Mouse (Mus musculus): ENCODE results near the gene Exog. TPM values are rescaled to one million over a fixed set of nuclear protein-coding genes. Genes with fewer than 3 reads are reported as not detected.

Exog gene
- polyA plus RNA-seq, 1 experiment from 2014 or later, result 19.6 TPM

GRCm38 (mm10) chr9:119484868-119485267 is 40.1 kb downstream of the Exog start:
- no peaks in the 10 kb centered on the region for H3K4me1 ChIP-seq (replicated peaks)
- no peaks in the 10 kb centered on the region for H3K36me3 ChIP-seq
- H3K9ac ChIP-seq, result no peak overlapping the region
- H3K4me2 ChIP-seq (replicated peaks), result no peak overlapping the region
- 75% methylated on average over 13 of the region's 13 CpGs for WGBS
- no peak overlapping the region for H3K27ac ChIP-seq
- no peak for ATAC-seq
- no peaks in the 10 kb centered on the region for H3K27me3 ChIP-seq (replicated peaks)
- H3K9me3 ChIP-seq, result no peaks in the 10 kb centered on the region
- no peak overlapping the region for H3K4me3 ChIP-seq (replicated peaks)

DNA sequence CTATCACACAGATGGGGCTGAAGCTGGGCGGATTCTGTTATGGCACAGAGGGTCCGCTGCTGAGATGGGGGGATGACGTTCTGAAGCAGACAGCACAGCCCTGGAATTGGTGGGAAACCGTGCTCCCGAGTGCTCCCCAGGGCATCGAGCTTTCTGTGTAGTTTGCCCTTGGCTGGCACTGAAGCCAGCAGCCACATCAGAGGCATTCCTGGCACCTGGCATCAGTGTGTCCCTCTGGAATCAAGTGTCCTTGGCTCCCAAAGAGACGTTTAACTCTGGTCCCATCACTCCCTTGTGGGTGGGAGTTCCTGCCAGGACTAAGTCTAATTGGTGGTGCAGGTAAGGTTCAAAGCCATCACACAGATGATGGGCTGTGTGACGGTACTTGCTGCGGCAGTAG is 51.6 kb downstream of the Exog start:
- Histone ChIP-seq H3K9me3 (no peaks in the 10 kb centered on the region), H3K4me3 (replicated peaks) (no peak overlapping the region), H3K4me1 (replicated peaks) (no peaks in the 10 kb centered on the region), H3K36me3 (no peaks in the 10 kb centered on the region), H3K9ac (no peak overlapping the region), H3K27ac (no peak overlapping the region), H3K4me2 (replicated peaks) (no peak overlapping the region), H3K27me3 (replicated peaks) (no peaks in the 10 kb centered on the region)
- no peak for ATAC-seq
- WGBS, result 83% methylated on average over 9 of the region's 9 CpGs

DNA sequence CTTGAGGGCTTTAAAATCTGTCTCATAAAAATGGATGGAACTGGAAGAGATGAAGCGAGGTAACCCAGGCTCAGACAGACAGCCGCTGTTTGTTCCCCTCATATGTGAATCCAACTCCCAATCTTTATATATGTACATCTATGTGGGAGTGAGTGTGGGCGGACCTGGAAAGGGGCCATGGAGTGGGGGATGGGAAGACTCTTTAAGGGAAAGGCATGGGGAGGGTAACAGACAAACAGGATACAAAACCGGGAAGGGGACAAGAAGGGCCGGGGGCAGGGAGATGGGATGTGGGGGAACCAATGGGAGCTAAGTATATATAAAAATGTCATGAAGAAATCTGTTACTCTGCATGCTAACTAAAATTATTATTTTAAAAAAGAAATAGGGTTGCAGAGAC is 52.2 kb downstream of the Exog start:
- no peaks in the 10 kb centered on the region for H3K4me1 ChIP-seq (replicated peaks)
- H3K36me3 ChIP-seq, result no peaks in the 10 kb centered on the region
- H3K27ac ChIP-seq, result no peak overlapping the region
- no peak overlapping the region for H3K9ac ChIP-seq
- 47% methylated on average over 5 of the region's 5 CpGs for WGBS
- H3K4me2 ChIP-seq (replicated peaks), result no peak overlapping the region
- no peaks in the 10 kb centered on the region for H3K9me3 ChIP-seq
- no peaks in the 10 kb centered on the region for H3K27me3 ChIP-seq (replicated peaks)
- ATAC-seq, result no peak
- H3K4me3 ChIP-seq (replicated peaks), result no peak overlapping the region

GRCm38 (mm10) chr9:119497546-119498246 is 53.0 kb downstream of the Exog start:
- no peak for ATAC-seq
- Histone ChIP-seq H3K4me3 (replicated peaks) (no peak overlapping the region), H3K27ac (no peak overlapping the region), H3K9ac (no peak overlapping the region), H3K27me3 (replicated peaks) (no peaks in the 10 kb centered on the region), H3K36me3 (no peaks in the 10 kb centered on the region), H3K9me3 (no peaks in the 10 kb centered on the region), H3K4me1 (replicated peaks) (no peaks in the 10 kb centered on the region), H3K4me2 (replicated peaks) (no peak overlapping the region)
- 84% methylated on average over 15 of the region's 15 CpGs for WGBS

GRCm38 (mm10) chr9:119498247-119498607 is 53.5 kb downstream of the Exog start:
- no peak overlapping the region for H3K4me2 ChIP-seq (replicated peaks)
- H3K9ac ChIP-seq, result no peak overlapping the region
- H3K9me3 ChIP-seq, result no peaks in the 10 kb centered on the region
- H3K36me3 ChIP-seq, result no peaks in the 10 kb centered on the region
- no peak overlapping the region for H3K4me3 ChIP-seq (replicated peaks)
- no peak for ATAC-seq
- no peaks in the 10 kb centered on the region for H3K4me1 ChIP-seq (replicated peaks)
- no peaks in the 10 kb centered on the region for H3K27me3 ChIP-seq (replicated peaks)
- WGBS, result 83% methylated on average over 9 of the region's 9 CpGs
- H3K27ac ChIP-seq, result no peak overlapping the region

GRCm38 (mm10) chr9:119498885-119499284 is 54.1 kb downstream of the Exog start:
- 75% methylated on average over 7 of the region's 7 CpGs for WGBS

DNA sequence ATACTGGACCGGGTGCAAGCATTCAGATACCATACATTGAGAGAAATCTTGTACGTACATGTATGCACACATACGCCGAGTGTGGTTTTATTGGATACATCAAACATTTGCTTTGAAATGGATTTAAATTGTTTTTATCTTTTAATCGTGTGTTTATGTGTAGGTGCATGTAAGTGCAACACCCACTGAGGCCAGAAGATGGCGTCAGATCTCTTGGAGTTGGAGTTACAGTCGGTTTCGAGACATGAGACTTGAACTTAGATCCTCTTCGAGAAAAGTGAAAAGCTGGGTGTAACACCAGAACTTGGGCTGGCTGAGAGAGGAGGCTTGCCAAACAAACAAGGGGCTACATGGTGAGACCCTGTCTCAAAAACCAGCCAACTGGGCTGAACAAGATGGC is 58.9 kb downstream of the Exog start:
- no peaks in the 10 kb centered on the region for H3K4me1 ChIP-seq (replicated peaks)
- no peak overlapping the region for H3K4me2 ChIP-seq (replicated peaks)
- H3K27ac ChIP-seq, result no peak overlapping the region
- no peaks in the 10 kb centered on the region for H3K36me3 ChIP-seq
- H3K27me3 ChIP-seq (replicated peaks), result no peaks in the 10 kb centered on the region
- no peak for ATAC-seq
- no peaks in the 10 kb centered on the region for H3K9me3 ChIP-seq
- WGBS, result 92% methylated on average over 9 of the region's 9 CpGs
- no peak overlapping the region for H3K4me3 ChIP-seq (replicated peaks)
- no peak overlapping the region for H3K9ac ChIP-seq

More at GRCm38 (mm10) chr9:119498885-119499284, 54.1 kb downstream of the Exog start:
- no peaks in the 10 kb centered on the region for H3K9me3 ChIP-seq
- H3K9ac ChIP-seq, result no peak overlapping the region
- H3K4me3 ChIP-seq (replicated peaks), result no peak overlapping the region
- no peak overlapping the region for H3K4me2 ChIP-seq (replicated peaks)
- H3K4me1 ChIP-seq (replicated peaks), result no peaks in the 10 kb centered on the region
- H3K36me3 ChIP-seq, result no peaks in the 10 kb centered on the region
- no peaks in the 10 kb centered on the region for H3K27me3 ChIP-seq (replicated peaks)
- no peak overlapping the region for H3K27ac ChIP-seq
- ATAC-seq, result no peak

DNA sequence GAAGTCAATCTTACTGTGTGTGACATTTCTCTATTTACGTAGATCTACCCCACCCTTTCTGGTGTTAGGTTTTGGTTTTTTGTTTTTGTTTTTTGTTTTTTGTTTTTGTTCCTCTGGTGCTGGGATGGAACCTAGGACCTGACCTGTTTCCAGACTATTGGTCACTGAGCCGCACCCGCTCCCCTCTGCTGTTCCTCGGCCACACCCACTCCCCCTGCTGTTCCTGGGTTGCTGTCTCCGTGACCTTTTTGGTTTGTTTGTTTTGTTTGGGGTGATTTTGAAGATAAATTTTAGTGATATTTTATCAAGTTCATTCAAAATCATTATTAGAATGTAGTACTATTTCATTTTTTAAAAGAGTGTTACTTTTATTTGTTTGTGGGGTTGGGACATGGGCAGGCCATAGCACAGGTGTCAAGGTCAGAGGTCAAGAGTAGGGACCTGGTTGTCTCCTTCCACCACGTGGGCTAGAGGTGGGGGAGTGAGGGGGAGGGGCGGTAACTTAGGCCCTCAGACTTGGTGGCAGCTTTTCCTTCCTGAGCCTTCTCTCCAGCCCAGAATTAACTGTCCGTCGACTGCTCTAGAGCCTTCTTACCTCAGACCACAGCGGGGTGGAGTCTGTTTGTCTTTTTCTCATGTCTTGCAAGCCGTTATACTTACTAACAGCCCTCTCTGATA is 60.4 kb downstream of the Exog start:
- no peak overlapping the region for H3K4me2 ChIP-seq (replicated peaks)
- no peak for ATAC-seq
- WGBS, result 58% methylated on average over 11 of the region's 11 CpGs
- no peaks in the 10 kb centered on the region for H3K4me1 ChIP-seq (replicated peaks)
- no peak overlapping the region for H3K27ac ChIP-seq
- H3K9me3 ChIP-seq, result no peaks in the 10 kb centered on the region
- no peaks in the 10 kb centered on the region for H3K36me3 ChIP-seq
- no peak overlapping the region for H3K9ac ChIP-seq
- H3K27me3 ChIP-seq (replicated peaks), result no peaks in the 10 kb centered on the region
- no peak overlapping the region for H3K4me3 ChIP-seq (replicated peaks)

DNA sequence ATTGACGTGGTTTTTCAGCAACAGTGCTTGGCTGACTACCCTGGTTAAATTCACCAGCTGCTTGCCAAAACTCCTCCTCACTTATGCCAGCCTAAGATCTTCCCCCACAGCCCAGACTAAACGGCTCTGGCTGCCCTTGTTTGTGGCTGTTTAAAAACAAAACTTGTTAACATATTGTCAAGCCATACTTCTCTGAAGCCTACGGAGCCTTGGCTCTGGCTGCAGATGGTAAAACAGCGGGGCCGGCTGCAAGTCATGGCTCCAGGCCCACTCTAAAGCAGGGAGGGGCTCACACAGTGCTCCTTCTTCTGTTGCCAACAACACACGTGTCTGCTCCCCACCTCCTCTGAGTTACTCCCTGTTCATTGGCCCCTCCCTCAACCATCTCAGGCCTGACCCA is 66.2 kb downstream of the Exog start:
- no peak overlapping the region for H3K4me2 ChIP-seq (replicated peaks)
- H3K9me3 ChIP-seq, result no peaks in the 10 kb centered on the region
- 52% methylated on average over 6 of the region's 6 CpGs for WGBS
- H3K27ac ChIP-seq, result no peak overlapping the region
- no peaks in the 10 kb centered on the region for H3K4me1 ChIP-seq (replicated peaks)
- no peak overlapping the region for H3K9ac ChIP-seq
- H3K4me3 ChIP-seq (replicated peaks), result no peak overlapping the region
- H3K27me3 ChIP-seq (replicated peaks), result no peaks in the 10 kb centered on the region
- no peak for ATAC-seq
- no peaks in the 10 kb centered on the region for H3K36me3 ChIP-seq

DNA sequence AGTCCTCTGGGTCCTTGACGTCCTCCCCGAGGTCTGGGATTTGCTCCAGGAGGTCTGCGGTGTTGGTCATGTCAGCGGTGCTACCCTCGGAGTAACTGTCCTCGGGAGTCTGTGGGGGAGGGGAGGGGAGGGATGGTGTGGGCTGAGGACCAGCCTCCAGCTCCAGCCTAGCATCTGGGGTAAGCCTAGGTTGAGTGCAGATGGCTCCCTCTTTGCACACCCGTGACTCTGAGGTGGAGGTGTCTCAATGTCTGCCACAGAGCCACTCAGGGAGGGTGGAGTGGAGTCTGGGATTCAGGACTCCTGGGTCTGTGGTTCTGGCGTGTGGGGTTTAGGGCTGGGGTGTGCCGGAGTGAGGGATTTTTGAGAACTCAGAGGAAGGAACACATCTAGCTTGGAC is 68.2 kb downstream of the Exog start:
- no peak overlapping the region for H3K4me2 ChIP-seq (replicated peaks)
- no peaks in the 10 kb centered on the region for H3K36me3 ChIP-seq
- H3K4me1 ChIP-seq (replicated peaks), result peaks cover 8% of the 10 kb centered on the region
- no peaks in the 10 kb centered on the region for H3K9me3 ChIP-seq
- H3K27me3 ChIP-seq (replicated peaks), result no peaks in the 10 kb centered on the region; the same call in 1 of the 2 replicates
- H3K27ac ChIP-seq, result no peak overlapping the region
- H3K4me3 ChIP-seq (replicated peaks), result no peak overlapping the region
- no peak for ATAC-seq
- no peak overlapping the region for H3K9ac ChIP-seq
- WGBS, result 89% methylated on average over 9 of the region's 9 CpGs

DNA sequence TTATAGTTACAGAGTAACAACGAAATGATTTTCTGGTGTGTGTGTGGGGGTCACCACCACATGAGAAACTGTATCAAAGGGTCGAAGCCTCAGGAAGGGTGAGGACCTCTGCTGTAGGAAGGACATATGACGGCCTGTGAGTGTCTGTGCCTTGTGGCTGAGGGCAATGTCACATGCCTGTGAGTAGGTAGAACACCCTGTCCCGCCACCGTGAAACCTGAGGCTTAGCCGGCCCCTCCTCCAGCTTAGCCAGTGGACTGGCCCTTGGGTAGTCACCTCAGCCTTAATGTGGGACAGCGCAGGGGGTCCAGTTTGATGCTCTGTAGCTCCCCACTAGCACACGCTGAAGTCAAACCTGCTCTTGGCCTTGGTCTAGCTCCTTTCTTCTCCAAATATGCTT is 69.1 kb downstream of the Exog start:
- no peak for ATAC-seq
- 86% methylated on average over 8 of the region's 8 CpGs for WGBS
- Histone ChIP-seq H3K27me3 (replicated peaks) (no peaks in the 10 kb centered on the region; the same call in 1 of the 2 replicates), H3K4me3 (replicated peaks) (no peak overlapping the region), H3K4me2 (replicated peaks) (no peak overlapping the region), H3K27ac (no peak overlapping the region), H3K9me3 (no peaks in the 10 kb centered on the region), H3K4me1 (replicated peaks) (peaks cover 8% of the 10 kb centered on the region), H3K9ac (no peak overlapping the region), H3K36me3 (no peaks in the 10 kb centered on the region)

GRCm38 (mm10) chr9:119514986-119515385 is 70.2 kb downstream of the Exog start:
- peaks cover 8% of the 10 kb centered on the region for H3K4me1 ChIP-seq (replicated peaks)
- H3K36me3 ChIP-seq, result no peaks in the 10 kb centered on the region
- no peaks in the 10 kb centered on the region; the same call in 1 of the 2 replicates for H3K27me3 ChIP-seq (replicated peaks)
- no peaks in the 10 kb centered on the region for H3K9me3 ChIP-seq
- no peak overlapping the region for H3K27ac ChIP-seq
- 79% methylated on average over 8 of the region's 8 CpGs for WGBS
- no peak overlapping the region for H3K4me3 ChIP-seq (replicated peaks)
- peak; percentile 43; the same call in 1 of the 2 replicates for ATAC-seq
- H3K9ac ChIP-seq, result no peak overlapping the region
- H3K4me2 ChIP-seq (replicated peaks), result no peak overlapping the region
